Mouse (Mus musculus): ENCODE data around the gene Gm8947.

The Gm8947 gene

GRCm38 (mm10) chr1:151222561-151223267 lies 30.5 kb downstream of the Gm8947 start:
- TF ChIP-seq GATA4 (IDR thresholded peaks at IDR 0.05; ENCODE audit: insufficient replicate concordance, low read length), result no peak

- TF ChIP-seq GATA4 (IDR thresholded peaks at IDR 0.05; ENCODE audit: insufficient replicate concordance, low read length), result no peak
These were observed 31.2 kb downstream of the Gm8947 start for GRCm38 (mm10) chr1:151223377-151223776.

- no peak for TF ChIP-seq GATA4 (IDR thresholded peaks at IDR 0.05; ENCODE audit: insufficient replicate concordance, low read length)
These were observed 32.4 kb downstream of the Gm8947 start for GRCm38 (mm10) chr1:151224536-151224935.

- no peak for TF ChIP-seq GATA4 (IDR thresholded peaks at IDR 0.05; ENCODE audit: insufficient replicate concordance, low read length)
These were observed 35.3 kb downstream of the Gm8947 start for GRCm38 (mm10) chr1:151227506-151227905.

GRCm38 (mm10) chr1:151228320-151228989 lies 36.3 kb downstream of the Gm8947 start:
- TF ChIP-seq GATA4 (IDR thresholded peaks at IDR 0.05; ENCODE audit: insufficient replicate concordance, low read length), result no peak

- no peak for TF ChIP-seq GATA4 (IDR thresholded peaks at IDR 0.05; ENCODE audit: insufficient replicate concordance, low read length)
These were observed 40.2 kb downstream of the Gm8947 start for GRCm38 (mm10) chr1:151232346-151232745.

- no peak for TF ChIP-seq GATA4 (IDR thresholded peaks at IDR 0.05; ENCODE audit: insufficient replicate concordance, low read length)
These were observed 41.6 kb downstream of the Gm8947 start for GRCm38 (mm10) chr1:151233756-151234155.

- no peak for TF ChIP-seq GATA4 (IDR thresholded peaks at IDR 0.05; ENCODE audit: insufficient replicate concordance, low read length)
These were observed 43.4 kb downstream of the Gm8947 start for GRCm38 (mm10) chr1:151235574-151235973.

GRCm38 (mm10) chr1:151236141-151236930 lies 44.2 kb downstream of the Gm8947 start:
- TF ChIP-seq GATA4 (IDR thresholded peaks at IDR 0.05; ENCODE audit: insufficient replicate concordance, low read length), result no peak

- no peak for TF ChIP-seq GATA4 (IDR thresholded peaks at IDR 0.05; ENCODE audit: insufficient replicate concordance, low read length)
These were observed 45.6 kb downstream of the Gm8947 start for GRCm38 (mm10) chr1:151237780-151238179.

- TF ChIP-seq GATA4 (IDR thresholded peaks at IDR 0.05; ENCODE audit: insufficient replicate concordance, low read length), result no peak
These were observed 51.2 kb downstream of the Gm8947 start for GRCm38 (mm10) chr1:151243332-151243731.

Data from liver, adult (tissue).